Mouse (Mus musculus) adrenal gland, postnatal 25 days (tissue): ENCODE data around the gene Tmem161b. TPM values are rescaled to one million over a fixed set of nuclear protein-coding genes. Genes with fewer than 3 reads are reported as not detected.
"Not testable (repeated sequence)": the region's sequence is repeated elsewhere in the genome, so short reads cannot be mapped to it uniquely, and the experiment has no call there.

Experiments
- DNase-seq: peaks from one replicate; pipeline ENCODE4 v3.0.0; 2021; ENCODE audit warnings: mixed read lengths
- long read RNA-seq: library from polyadenylated mRNA; stranded (forward); transcript quantifications from one replicate; pipeline ENCODE4 v2.0.0, GENCODE M21; 2021
- total RNA-seq: library from RNA; stranded (reverse); gene quantifications from 2 replicates; pipeline ENCODE4 v1.2.3, GENCODE M21; 2021

Gene Tmem161b
- total RNA-seq, result 13.7 and 18.4 TPM in 2 replicates
- long read RNA-seq, transcript Tmem161b-201 (12 exons, 2,857 nt), result major isoform, 9 of 17 reads
- long read RNA-seq, partial matches to known transcripts, result 1 of 17 reads
- long read RNA-seq, other reads (novel, unspliced or antisense), result 5 of 17 reads

- peak; percentile 86 for DNase-seq
These were observed at the start of gene Tmem161b for GRCm38 (mm10) chr13:84221820-84222681. Gene Tmem161b (plus strand): TSS chr13:84222296.

- DNase-seq, result not testable (repeated sequence)
These were observed 36.3 kb upstream of the Tmem161b start for GRCm38 (mm10) chr13:84185835-84186234.

- DNase-seq, result no peak
These were observed 29.4 kb upstream of the Tmem161b start for GRCm38 (mm10) chr13:84192723-84193122.

DNA sequence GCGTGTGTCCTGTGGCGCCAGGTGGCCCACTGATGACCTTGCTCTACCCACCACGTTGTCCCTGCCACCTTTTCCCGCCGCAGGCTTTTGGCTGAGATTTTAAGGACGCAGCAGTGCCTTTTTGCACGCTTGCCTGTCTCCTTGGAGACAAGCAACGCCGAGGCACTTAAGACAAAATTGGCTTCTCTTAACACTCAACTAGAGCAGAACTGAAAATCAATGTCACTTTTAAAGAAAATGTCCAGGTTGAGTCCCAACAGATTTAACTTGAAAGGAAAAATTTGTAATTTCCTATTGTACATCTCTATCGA is 541 bp downstream of the Tmem161b start:
- no peak for DNase-seq

DNA sequence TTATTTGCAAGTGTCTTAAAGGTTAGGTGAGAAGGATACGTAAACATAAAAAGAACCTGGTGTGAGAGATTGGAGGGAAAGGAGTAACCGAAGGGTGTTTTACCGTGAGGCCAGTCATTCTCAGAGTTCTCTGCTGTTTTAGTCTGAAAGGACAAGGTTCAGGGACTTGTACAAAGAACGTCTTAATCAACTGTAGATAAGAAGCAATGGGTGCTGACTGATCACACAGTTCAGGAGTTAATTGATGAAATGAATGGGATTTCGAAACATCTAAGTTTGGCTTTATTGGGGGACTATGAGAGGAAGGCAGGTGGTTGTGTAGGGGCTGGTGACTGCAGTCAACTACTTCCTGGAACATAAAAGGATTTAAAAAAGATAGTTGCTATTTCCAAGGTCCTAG is 922 bp downstream of the Tmem161b start:
- DNase-seq, result no peak

GRCm38 (mm10) chr13:84234019-84234418 is 11.9 kb downstream of the Tmem161b start:
- no peak for DNase-seq

- DNase-seq, result no peak
These were observed 14.7 kb downstream of the Tmem161b start for GRCm38 (mm10) chr13:84236768-84237167.

GRCm38 (mm10) chr13:84238184-84238583 is 16.1 kb downstream of the Tmem161b start:
- DNase-seq, result no peak

GRCm38 (mm10) chr13:84248065-84248464 is 26.0 kb downstream of the Tmem161b start:
- no peak for DNase-seq

- no peak for DNase-seq
These were observed 29.2 kb downstream of the Tmem161b start for GRCm38 (mm10) chr13:84251295-84251694.

DNA sequence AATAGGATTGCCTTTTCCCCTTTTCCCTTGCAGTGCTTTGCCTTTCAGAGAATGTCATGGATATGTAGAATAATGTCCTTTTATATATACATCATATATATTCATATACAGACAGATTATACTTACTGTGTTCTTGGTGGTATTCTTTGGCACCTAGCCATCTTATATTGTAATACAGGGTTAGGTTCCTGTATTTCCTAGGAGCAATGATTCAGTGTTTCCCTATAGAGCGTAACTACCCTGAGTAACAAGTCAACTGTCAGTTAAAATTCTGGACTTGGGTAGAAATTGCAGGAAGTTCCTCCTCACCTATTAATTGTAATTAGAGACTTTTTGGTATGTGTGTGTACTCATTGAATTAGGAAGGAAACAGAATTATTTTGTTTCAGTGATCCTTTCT is 33.0 kb downstream of the Tmem161b start:
- DNase-seq, result no peak

GRCm38 (mm10) chr13:84264418-84264817 is 42.3 kb downstream of the Tmem161b start:
- DNase-seq, result not testable (repeated sequence)

DNA sequence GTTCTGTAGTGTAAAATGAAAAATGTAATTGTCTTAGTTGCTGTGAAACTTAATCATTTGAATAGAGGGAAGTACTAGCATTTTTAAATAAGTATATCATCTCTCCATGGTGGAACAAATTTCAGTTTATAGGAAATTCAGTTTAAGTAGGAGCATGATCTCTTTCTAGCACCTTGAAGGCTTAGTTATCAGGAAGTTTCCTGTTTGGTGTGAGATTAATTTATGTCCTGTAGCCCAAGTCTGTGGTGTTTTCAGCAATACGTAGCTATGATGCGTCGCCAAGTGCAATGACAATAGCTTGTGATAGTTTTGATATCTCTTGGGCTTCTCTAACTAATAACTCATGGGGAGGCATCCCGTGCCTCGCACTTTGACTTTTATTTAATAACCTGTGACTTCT is 54.1 kb downstream of the Tmem161b start:
- DNase-seq, result no peak

DNA sequence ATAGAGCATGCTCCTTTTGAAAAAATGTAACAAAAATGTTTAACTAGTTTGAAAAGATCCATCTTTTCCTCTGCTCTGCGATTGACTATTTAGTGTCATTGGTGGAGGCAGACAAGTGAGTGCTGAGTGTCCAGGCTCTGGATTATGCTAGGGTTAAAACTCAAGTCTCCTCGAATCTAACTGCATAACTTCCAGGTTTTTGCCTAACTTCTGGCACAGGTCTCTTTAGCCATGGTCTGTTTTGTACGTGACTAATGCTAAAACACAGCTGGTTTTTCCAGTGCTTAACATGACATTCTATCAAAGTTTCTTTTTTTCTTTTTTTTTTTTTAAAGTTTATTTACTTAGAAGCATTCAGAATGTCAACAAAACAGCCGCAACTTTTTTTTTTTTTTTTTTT is 58.3 kb downstream of the Tmem161b start:
- no peak for DNase-seq

DNA sequence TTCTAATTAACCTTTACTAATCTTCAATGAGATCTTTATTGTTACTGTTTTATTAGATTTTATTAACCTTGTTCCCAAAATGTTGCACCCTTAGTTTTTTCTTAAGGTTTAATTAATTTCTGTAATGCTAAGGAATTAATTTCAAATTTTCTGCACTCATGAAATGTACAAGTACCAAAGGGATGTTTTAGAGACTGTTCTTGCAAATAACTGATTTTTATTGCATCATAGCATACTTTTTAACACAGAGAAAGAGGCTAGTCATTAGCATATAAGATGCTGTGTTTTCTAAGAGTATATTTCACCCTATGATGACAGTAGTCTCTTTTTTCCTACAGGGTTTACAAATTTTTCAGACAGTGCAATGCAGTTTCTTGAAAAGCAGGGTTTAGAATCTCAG is 60.9 kb downstream of the Tmem161b start:
- no peak for DNase-seq

DNA sequence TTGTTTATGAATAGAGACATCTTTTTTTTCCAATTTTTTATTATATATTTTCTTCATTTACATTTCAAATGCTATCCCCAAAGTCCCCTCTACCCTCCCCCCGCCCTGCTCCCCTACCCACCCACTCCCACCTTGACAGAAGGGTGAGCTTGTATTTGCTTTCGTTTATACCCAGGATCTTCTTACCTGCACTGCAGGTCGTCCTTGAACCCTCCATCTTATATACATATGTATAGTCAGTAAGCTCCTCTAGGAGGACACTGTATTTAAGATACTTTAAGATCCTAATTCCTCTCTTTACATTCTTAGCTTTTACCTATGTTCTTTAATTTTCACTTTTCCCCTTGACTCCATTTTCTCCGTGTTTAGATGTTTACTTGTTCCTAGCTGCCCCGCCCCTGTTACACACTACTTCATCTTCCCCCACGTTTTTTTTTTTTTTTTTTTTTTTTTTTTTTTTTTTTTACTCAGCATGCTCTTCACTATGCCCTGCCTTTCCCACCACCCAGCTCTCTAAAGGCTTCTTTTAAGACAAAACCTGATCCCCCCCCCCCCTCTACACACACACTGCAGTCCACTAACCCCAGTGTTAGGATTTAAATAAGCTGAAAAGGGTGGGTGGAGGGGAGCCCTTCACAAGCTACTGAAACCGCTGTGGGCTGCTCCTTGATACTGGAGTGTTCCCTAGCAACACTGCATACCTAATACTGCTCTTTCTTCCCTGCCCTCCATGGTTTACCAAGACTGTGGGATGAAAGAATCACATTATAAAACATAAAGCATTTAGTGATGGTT is 62.9 kb downstream of the Tmem161b start:
- DNase-seq, result no peak

GRCm38 (mm10) chr13:84285559-84285945 is 63.5 kb downstream of the Tmem161b start:
- no peak for DNase-seq

- no peak for DNase-seq
These were observed 77.5 kb downstream of the Tmem161b start for GRCm38 (mm10) chr13:84299445-84300053.

DNA sequence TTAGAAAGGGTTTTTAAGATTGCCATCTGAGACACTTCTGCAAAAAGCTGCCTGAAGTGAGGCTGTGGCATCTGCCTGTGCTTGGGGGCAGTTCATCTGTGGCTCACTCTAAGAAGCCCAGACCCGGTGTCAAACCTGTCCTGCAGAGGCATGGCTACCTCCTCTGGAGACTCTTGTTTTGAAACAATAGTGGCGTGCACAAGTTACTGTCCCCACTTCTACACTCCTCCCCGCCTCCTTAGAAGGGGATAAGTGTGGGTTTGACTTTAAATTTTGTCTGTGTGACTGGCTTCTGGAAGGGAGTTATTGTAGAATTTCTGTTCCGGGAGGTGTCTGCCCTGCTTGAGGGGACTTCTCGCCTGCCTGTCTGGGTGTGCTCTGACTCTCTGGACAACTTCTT is 121.2 kb downstream of the Tmem161b start:
- no peak for DNase-seq

DNA sequence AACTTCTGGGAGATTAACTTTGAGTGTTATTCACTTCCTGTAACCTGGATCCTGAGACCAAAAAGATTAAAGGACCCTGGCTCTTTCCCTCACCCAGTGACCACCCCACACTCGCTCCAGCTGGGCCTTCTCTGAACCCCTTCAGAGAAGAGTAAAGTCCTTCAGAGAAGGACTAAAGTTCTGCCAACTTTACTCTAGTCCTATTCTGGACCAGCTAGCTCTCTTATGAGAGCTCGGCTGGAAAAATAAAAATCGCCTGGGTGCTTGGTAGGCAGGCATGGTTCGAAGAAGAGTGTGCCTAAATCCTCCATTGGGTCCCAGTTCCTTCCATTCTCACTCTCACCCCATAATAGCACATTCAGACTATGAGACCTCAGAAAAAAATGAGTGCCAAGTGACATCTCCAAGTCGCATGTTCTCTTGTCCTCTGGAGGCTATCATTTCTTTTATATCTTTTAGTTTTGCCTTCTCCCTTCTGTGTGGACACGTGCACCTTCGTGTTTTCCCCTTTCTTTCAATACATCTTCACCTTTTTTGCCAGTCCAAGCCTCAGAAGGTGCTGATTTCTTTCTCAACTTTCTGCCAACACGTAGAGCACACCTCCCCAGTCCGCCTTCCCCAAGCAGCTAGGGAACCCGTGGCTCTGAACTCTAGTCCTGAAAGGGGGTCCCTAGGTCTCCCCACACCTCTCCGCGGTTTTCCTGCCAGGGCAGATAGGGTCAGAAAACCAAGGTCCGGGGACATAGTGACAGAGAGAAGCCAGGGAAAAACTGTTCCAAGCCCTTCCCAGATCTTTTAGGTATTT is 121.8 kb downstream of the Tmem161b start:
- no peak for DNase-seq

DNA sequence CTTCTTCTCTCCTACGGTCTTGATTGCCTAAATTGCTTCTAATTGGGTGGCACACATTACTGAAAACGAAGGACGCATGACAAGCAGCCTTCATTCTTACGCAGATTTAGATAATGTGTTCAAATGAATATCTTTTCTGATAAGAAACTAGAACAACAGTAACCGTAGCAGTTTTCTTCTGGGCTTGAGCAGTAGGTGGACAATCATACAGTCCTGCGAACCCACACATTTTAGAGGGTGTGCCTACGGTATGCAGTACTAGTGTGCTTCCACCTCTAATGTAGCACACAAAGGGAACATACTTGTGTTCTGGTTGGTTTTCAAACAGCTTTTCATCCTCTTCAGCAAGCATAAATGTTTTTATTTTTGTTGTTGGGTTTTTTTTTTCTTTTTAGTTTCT is 122.6 kb downstream of the Tmem161b start:
- no peak for DNase-seq

DNA sequence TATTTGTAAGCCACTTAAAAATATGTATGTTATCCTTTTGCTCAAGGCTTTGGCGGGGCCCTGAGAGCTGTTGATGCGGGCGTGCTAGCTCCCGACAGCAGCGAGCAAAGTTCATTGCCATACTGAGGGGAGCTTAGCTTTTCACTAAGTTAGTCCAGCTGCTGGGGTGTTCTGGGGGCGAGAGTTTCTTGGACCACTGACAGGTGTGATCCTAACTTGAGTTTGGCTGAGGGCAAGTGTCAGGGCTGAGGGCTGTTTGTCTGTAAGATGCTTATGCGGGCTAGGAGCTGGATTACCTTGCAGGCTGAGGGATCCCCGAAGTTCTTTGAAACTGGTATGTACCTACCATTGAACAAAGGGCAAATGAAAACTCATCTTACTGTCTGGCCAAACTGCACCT is 123.0 kb downstream of the Tmem161b start:
- DNase-seq, result no peak
